Mouse (Mus musculus) small intestine, adult 2 months (tissue): Measurements from ENCODE around the gene Trabd2b.

Experiments
- CTCF ChIP-seq: fragments of 200-500 bp; IDR thresholded peaks from 2 replicates; pipeline ENCODE4 v1.5.1; 2012; ENCODE audit warnings: low read depth, mild to moderate bottlenecking, control low read depth, inconsistent platforms, low read length, moderate library complexity, mixed read lengths; ENCODE audit not compliant: insufficient replicate concordance, insufficient read length; ENCODE audit errors: extremely low read depth
- POLR2A ChIP-seq: fragments of 200-500 bp; IDR thresholded peaks from 2 replicates; pipeline ENCODE4 v1.6.1; 2012; ENCODE audit warnings: low read depth, mild to moderate bottlenecking, control low read depth, inconsistent platforms, low read length, moderate library complexity

- TF ChIP-seq POLR2A (no peak), CTCF (no peak)
Measured at GRCm38 (mm10) chr4:114485996-114486395, 79.5 kb downstream of the Trabd2b start.
